Mouse (Mus musculus) stomach, embryonic 15.5 days (tissue): ENCODE results near the gene Krt16. TPM values are rescaled to one million over a fixed set of nuclear protein-coding genes. Genes with fewer than 3 reads are reported as not detected.

Experiments
- ATAC-seq: fragments of 200-750 bp; cut with Nextera tagmentation; 2 replicates; pipeline ENCODE4 v1.8.0; 2017; ENCODE audit warnings: low read depth, moderate number of reproducible peaks, moderate TSS enrichment; ENCODE audit not compliant: insufficient read depth, low FRiP score
- H3K27ac ChIP-seq: fragments of 300-500 bp; sonication (generic); 2 replicates; pipeline ENCODE4 v1.5.1; 2015; ENCODE audit warnings: mild to moderate bottlenecking, inconsistent platforms
- H3K27me3 ChIP-seq: fragments of 300-500 bp; sonication (generic); replicated peaks from 2 replicates; pipeline ENCODE4 v1.6.1; 2015; ENCODE audit warnings: inconsistent platforms
- H3K36me3 ChIP-seq: fragments of 300-500 bp; sonication (generic); 2 replicates; pipeline ENCODE4 v1.6.1; 2015; ENCODE audit warnings: inconsistent platforms
- H3K4me1 ChIP-seq: fragments of 300-500 bp; sonication (generic); 2 replicates; pipeline ENCODE4 v1.6.1; 2015; ENCODE audit warnings: inconsistent platforms
- H3K4me2 ChIP-seq: fragments of 300-500 bp; sonication (generic); 2 replicates; pipeline ENCODE4 v1.6.1; 2015; ENCODE audit warnings: mild to moderate bottlenecking, inconsistent platforms
- H3K4me3 ChIP-seq: fragments of 300-500 bp; sonication (generic); replicated peaks from 2 replicates; pipeline ENCODE4 v1.5.1; 2015; ENCODE audit warnings: inconsistent platforms
- H3K9ac ChIP-seq: fragments of 300-500 bp; sonication (generic); 2 replicates; pipeline ENCODE4 v1.6.1; 2015; ENCODE audit warnings: inconsistent platforms
- H3K9me3 ChIP-seq: fragments of 300-500 bp; sonication (generic); 2 replicates; pipeline ENCODE4 v1.6.1; 2016; ENCODE audit warnings: inconsistent platforms
- WGBS: fragments of 180-500 bp; shearing (Covaris S2); methylation state at CpG from one replicate; pipeline ENCODE4 v1.1.7; 2015; 5-methylcytosine and 5-hydroxymethylcytosine counted together
- polyA plus RNA-seq: library from polyadenylated mRNA; unstranded; fragments of >200 nt; fragmentation: Nextera tagmentation; extraction: Ambion mirVana; gene quantifications from 2 replicates; pipeline ENCODE4 v1.2.1, GENCODE M21; 2015

Gene Krt16
- polyA plus RNA-seq, 1 experiment from 2014 or later: 0.68 TPM

DNA sequence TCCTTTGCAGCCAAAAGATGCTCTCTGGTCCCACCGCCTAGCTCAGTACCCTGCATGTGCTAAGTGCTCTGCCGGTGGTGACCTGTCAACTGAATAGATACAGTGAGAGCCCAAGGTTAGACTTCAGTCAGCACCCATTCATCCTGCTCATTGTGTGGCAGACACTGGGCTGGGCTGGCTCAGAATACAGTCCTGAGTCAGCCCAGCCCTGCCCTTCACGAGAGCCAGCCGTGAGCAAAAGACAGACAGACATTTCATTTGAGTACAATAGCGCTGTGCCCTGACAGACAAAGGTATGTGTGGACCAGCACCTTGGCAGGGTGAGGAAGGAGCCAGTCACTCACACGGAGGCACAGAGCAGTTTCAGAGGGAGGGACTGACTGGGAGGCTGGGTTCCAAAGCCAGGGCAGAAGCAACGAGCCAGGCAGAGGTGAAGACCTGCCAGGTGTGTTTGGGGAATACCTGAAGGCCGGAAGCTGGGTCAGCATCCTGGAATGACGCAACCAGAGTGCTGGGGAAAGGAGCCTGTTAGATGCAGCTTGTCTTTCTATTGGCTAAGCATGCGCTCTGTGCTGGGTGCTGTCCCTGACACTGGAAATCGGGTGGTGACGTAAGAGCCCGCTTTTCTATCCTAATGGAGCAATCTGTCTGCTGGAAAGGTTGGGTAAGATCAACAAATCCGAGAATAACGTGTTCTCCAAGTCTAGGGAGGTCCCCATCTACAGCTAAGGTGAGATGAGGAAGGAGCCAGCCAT lies 29.2 kb upstream of the Krt16 start:
- no peak for ATAC-seq
- no peak overlapping the region for H3K9ac ChIP-seq
- H3K4me3 ChIP-seq: no peak overlapping the region
- H3K4me2 ChIP-seq: no peak overlapping the region
- no peaks in the 10 kb centered on the region; the same call in 1 of the 2 replicates for H3K4me1 ChIP-seq
- no peaks in the 10 kb centered on the region for H3K36me3 ChIP-seq
- H3K9me3 ChIP-seq: no peaks in the 10 kb centered on the region
- H3K27me3 ChIP-seq: no peaks in the 10 kb centered on the region
- H3K27ac ChIP-seq: no peak overlapping the region
- 53% methylated on average over 15 of the region's 15 CpGs for WGBS

DNA sequence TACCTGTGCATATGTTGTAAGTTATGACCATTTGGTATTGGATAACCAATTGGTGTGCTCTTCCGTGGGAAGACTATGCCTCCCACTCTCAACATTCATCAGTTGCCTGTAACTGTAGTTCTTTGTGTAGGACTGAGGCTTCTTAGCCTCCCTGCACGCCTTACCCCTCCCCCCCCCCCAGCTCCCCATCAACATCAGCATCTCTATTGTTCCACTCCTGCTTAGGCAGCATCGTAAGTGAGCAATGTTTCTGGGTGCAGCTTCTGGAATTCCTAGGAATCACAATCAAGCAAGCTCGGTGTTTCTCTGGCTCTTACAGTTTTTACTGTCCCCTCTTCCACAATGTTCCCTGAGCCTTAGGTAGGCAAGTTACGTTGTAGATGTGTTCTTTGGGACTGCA lies 26.8 kb upstream of the Krt16 start:
- Histone ChIP-seq H3K4me3 (no peak overlapping the region), H3K4me2 (no peak overlapping the region), H3K4me1 (no peaks in the 10 kb centered on the region; the same call in 1 of the 2 replicates), H3K9me3 (no peaks in the 10 kb centered on the region), H3K9ac (no peak overlapping the region), H3K36me3 (no peaks in the 10 kb centered on the region), H3K27me3 (no peaks in the 10 kb centered on the region), H3K27ac (no peak overlapping the region)
- 63% methylated on average over 5 of the region's 5 CpGs for WGBS
- ATAC-seq: no peak

DNA sequence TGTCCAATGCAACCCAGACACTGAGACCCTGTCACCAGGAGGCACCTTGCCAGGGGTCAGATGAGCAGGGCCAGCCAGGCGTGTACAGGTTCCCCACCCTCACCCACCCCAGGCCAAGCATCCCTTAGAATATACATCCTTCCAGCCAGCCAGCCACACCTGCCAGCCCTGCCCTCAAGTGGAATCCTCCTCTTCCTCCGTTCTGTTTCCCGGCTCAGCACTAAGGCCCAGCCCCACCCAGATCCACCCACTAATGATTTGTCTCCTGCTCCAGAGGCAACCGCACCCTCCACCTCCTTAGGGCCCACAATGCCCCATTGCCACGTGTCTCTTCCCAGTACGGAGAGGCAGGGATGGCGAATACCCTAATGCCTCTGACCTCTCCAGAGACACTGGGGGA lies 26.0 kb upstream of the Krt16 start:
- Histone ChIP-seq H3K4me1 (no peaks in the 10 kb centered on the region; the same call in 1 of the 2 replicates), H3K9me3 (no peaks in the 10 kb centered on the region), H3K36me3 (no peaks in the 10 kb centered on the region), H3K4me2 (no peak overlapping the region), H3K27ac (no peak overlapping the region), H3K4me3 (no peak overlapping the region), H3K9ac (no peak overlapping the region), H3K27me3 (no peaks in the 10 kb centered on the region)
- 56% methylated on average over 7 of the region's 7 CpGs for WGBS
- ATAC-seq: no peak

DNA sequence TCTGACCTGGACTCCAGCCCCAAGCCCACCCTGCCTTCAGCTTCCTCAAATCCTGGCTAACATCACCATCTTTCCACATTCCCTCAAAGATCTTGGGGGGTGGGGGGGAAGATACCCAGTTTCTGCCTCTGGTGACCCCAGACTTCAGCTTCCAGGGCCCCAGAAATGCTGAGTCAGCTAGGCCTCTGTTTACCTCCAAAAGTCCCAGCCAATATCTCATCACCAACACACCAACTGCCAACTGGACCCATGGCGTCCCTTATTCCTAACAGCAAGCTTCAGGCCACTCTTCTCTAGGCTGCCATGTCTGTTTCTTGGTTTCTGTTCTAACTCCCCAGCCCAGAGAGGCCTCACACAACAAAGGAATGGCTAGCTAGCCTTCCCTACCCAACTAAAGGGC lies 23.2 kb upstream of the Krt16 start:
- no peak overlapping the region for H3K4me3 ChIP-seq

DNA sequence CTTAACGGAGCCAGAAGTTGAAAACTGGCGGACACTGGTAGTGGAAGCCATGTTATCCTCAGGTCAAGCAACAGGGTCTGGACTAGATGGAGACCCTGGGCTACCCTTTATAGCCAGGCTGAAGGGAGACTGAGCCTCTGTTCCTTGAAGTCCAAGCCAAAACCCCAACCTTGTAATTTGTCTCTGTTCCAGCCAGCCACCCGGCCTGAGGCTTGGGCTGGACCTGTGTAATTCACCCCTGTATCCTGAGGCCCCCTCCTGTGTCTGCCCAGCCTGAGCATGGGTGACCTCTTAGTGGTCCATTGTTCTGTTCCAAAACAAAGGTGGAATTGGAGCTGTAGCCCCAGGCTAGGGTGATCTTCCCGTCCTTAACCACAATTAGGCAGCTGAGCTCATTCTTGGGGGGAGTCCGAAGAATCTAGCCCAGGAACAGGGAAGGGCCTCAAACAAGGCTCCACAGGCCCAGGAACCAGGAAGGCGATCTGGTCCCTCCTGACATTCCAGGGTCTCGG lies 21.2 kb upstream of the Krt16 start, which contains the start of gene Krt42:
Gene Krt42 (minus strand): TSS at position 51 of the 512 bp plus-strand sequence.
- Histone ChIP-seq H3K9me3 (no peaks in the 10 kb centered on the region), H3K36me3 (no peaks in the 10 kb centered on the region), H3K27me3 (no peaks in the 10 kb centered on the region), H3K4me1 (no peaks in the 10 kb centered on the region), H3K4me2 (no peak within 1 kb of the TSS), H3K9ac (no peak within 1 kb of the TSS), H3K27ac (no peak within 1 kb of the TSS), H3K4me3 (no peak within 1 kb of the TSS)
- 83% methylated on average over 7 of the region's 7 CpGs for WGBS
- no peak for ATAC-seq

More for the DNA sequence above, 23.2 kb upstream of the Krt16 start:
- Histone ChIP-seq H3K27ac (no peak overlapping the region), H3K4me2 (no peak overlapping the region), H3K27me3 (no peaks in the 10 kb centered on the region), H3K36me3 (no peaks in the 10 kb centered on the region), H3K9me3 (no peaks in the 10 kb centered on the region), H3K4me1 (no peaks in the 10 kb centered on the region), H3K9ac (no peak overlapping the region)
- WGBS: 81% methylated on average over 1 of the region's 1 CpGs
- no peak for ATAC-seq

DNA sequence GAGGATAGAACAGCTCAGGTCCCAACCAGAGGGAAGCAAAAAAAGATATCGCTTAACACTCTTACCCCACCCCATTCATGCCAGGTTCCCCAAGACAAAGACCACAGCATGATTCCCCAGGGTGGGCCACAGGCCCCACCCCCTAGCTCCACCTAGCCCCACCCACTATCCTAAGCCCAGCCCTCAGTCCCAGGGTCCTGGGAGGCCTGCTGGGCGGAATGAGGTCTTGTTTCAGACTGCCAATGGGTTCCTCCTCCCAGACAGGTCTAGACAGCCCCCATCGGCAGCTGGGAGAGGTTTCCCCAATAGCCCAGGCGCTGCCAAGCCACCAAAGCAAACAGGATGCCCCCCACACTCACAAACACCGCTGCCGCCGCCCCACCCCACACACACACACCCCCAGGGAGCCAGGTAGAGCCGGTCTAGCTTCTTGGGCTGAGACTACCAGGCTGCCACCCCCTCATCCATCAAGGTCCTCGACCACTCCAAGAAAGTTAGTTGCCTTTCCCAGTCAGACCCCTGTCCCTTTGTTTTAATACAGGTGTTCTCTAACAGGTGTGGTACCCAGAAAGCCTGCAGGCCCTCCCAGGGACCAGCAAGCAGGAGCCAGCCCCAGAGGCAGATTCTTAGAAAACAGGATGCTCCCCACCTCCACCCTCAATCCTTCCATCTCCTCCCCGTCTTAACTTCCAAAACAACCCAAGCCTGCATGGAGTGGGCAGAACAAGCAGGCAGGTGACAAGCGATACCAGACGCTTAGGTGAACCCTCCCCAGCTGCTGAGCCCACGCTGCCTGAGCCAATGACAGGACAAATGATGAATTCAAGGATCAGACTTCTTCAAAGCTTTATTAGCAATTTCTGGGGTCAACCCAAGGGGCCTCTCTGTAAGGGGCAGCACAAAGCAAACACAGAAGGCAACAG lies 13.6 kb upstream of the Krt16 start:
- Histone ChIP-seq H3K9me3 (no peaks in the 10 kb centered on the region), H3K4me1 (0 out of 2 replicates have a peak, but pooled peaks cover 8% of the 10 kb centered on the region), H3K27me3 (no peaks in the 10 kb centered on the region), H3K9ac (no peak overlapping the region), H3K4me3 (no peak overlapping the region), H3K27ac (peak overlapping the region; percentile 54), H3K4me2 (no peak overlapping the region), H3K36me3 (no peaks in the 10 kb centered on the region)
- peak; percentile 58; the same call in 1 of the 2 replicates for ATAC-seq
- 25% methylated on average over 13 of the region's 13 CpGs for WGBS

DNA sequence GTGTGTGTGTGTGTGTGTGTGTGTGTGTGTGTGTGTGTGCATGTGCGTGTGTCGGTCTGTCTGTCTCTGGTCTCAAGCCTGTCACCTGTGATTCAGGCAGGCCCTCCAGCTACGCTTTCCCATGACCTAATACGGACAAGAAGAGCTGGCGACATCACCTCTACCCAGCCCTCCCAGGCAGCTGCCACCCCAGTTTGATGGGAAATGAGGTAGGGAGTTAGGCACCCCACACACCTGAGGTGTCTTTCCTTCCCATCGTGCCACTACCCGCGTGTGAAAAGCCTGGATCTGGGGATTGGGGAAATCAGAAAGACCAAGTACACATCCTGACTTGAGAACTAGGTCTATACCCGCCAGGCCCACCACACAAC lies 12.5 kb upstream of the Krt16 start:
- Histone ChIP-seq H3K4me3 (no peak overlapping the region), H3K36me3 (no peaks in the 10 kb centered on the region), H3K4me2 (no peak overlapping the region), H3K9me3 (no peaks in the 10 kb centered on the region), H3K27ac (0 out of 2 replicates have a peak overlapping the region, but pooled peaks have one; percentile 54), H3K9ac (no peak overlapping the region), H3K4me1 (0 out of 2 replicates have a peak, but pooled peaks cover 8% of the 10 kb centered on the region), H3K27me3 (no peaks in the 10 kb centered on the region)
- no peak for ATAC-seq
- WGBS: 77% methylated on average over 9 of the region's 9 CpGs

DNA sequence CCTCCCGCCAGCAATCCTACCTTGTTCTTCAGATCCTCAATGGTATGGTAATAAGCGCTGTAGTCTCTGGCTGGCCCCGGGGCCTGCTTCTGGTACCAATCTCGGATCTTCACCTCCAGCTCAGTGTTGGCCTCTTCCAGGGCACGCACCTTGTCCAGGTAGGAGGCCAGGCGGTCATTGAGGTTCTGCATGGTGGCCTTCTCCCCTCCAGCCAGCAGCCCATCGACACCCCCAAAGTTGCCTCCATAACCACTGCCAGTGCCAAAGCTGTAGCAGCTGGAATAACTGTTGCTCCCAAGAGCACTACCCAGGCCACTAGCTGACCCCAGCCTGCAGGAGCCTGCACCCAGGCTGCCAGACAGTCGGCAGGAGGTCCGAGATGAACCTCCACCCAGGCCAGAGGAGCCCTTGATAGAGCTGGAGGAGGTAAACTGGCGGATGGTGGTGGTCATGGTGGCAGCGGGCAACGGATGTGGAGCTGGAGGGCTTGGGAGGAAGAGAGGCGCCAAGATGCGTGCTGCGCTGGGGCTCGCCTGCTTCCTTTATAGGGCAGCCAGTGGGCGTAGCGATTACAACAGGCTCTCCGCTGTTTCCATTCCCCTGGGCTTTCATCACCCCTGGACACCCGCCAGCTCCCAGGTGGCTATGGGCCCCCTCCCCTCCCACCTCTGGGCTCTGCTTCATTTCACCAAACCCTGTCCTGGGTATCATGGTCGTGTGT lies 12.0 kb upstream of the Krt16 start, which contains the start of gene Krt17:
Gene Krt17 (minus strand): TSS at position 516 of the 721 bp plus-strand sequence.
- Histone ChIP-seq H3K4me1 (0 out of 2 replicates have a peak, but pooled peaks cover 8% of the 10 kb centered on the region), H3K4me3 (no peak within 1 kb of the TSS), H3K9me3 (no peaks in the 10 kb centered on the region), H3K9ac (no peak within 1 kb of the TSS), H3K27me3 (no peaks in the 10 kb centered on the region), H3K36me3 (no peaks in the 10 kb centered on the region), H3K27ac (0 out of 2 replicates have a peak within 1 kb of the TSS, but pooled peaks have one; percentile 54), H3K4me2 (peak within 1 kb of the TSS; percentile 25; the same call in 1 of the 2 replicates)
- ATAC-seq: no peak
- 73% methylated on average over 21 of the region's 21 CpGs for WGBS

DNA sequence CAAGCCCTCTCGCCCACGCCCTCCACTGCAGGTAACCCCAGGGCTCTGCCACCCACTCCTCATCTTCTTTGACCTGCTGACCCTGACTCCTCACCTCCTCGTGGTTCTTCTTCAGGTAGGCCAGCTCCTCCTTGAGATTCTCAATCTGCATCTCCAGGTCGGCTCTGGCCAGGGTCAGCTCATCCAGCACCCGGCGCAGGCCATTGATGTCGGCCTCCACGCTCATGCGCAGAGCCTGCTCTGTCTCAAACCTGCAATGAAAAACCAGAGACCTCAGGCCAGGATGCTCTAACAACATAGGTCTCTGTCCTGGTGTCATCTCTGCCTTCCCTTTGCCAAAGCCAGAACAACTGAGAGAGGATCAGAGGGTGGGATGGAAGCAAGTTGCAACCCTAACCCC lies 10.4 kb upstream of the Krt16 start:
- WGBS: 90% methylated on average over 9 of the region's 9 CpGs
- no peak for ATAC-seq
- H3K9ac ChIP-seq: no peak overlapping the region
- no peak overlapping the region for H3K4me3 ChIP-seq
- H3K4me1 ChIP-seq: 0 out of 2 replicates have a peak, but pooled peaks cover 8% of the 10 kb centered on the region
- no peak overlapping the region for H3K27ac ChIP-seq
- H3K27me3 ChIP-seq: no peaks in the 10 kb centered on the region
- no peaks in the 10 kb centered on the region for H3K9me3 ChIP-seq
- H3K36me3 ChIP-seq: no peaks in the 10 kb centered on the region
- H3K4me2 ChIP-seq: no peak overlapping the region

DNA sequence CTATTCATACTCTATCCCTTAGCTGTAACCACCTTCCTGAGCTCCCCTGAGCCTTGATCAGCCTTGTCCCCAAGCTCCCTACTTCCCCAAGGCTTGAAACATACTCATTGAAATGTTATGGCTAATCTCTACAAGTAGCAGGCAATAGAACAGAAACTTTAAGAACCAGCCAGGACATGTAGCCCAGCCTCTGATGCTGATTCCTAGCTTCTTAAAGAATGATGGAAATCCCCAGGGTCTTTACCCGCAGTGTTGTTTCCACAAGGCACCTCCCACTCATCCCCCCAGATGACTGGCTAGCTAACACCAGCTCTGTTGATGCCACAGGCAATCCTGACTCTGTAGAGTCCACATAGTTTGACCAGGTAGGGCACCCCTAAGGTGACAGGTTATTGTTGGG lies 9.3 kb upstream of the Krt16 start:
- Histone ChIP-seq H3K4me2 (no peak overlapping the region), H3K36me3 (no peaks in the 10 kb centered on the region), H3K9ac (no peak overlapping the region), H3K4me3 (no peak overlapping the region), H3K4me1 (0 out of 2 replicates have a peak, but pooled peaks cover 8% of the 10 kb centered on the region), H3K9me3 (no peaks in the 10 kb centered on the region), H3K27ac (no peak overlapping the region), H3K27me3 (no peaks in the 10 kb centered on the region)
- WGBS: 87% methylated on average over 1 of the region's 1 CpGs
- ATAC-seq: no peak

DNA sequence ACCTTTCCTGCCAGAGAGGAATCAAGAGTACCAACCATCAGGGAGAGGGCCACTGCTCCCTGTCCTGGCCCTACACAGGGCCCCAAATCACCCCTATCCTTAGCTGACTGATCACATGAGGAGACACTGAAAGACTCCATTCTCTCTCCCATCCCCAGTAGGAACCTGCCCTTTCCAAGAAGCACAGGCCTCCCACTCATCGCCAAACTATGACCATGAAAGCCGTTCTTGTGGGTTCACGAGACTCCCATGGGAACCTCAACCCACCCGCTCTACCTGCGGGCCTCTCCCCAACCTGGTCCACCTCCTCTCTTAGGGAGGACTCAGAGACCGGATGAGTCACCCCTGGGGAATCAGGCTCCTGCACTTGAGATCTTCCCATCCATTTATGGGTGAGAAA lies 6.8 kb upstream of the Krt16 start:
- no peak overlapping the region for H3K9ac ChIP-seq
- WGBS: 92% methylated on average over 6 of the region's 6 CpGs
- H3K36me3 ChIP-seq: no peaks in the 10 kb centered on the region
- H3K27ac ChIP-seq: no peak overlapping the region
- no peaks in the 10 kb centered on the region for H3K27me3 ChIP-seq
- no peaks in the 10 kb centered on the region for H3K9me3 ChIP-seq
- no peak for ATAC-seq
- no peaks in the 10 kb centered on the region for H3K4me1 ChIP-seq
- no peak overlapping the region for H3K4me2 ChIP-seq
- no peak overlapping the region for H3K4me3 ChIP-seq
